Mouse (Mus musculus): ENCODE data around the gene Ssbp2. TPM values are rescaled to one million over a fixed set of nuclear protein-coding genes. Genes with fewer than 3 reads are reported as not detected.

Ssbp2 gene
- polyA plus RNA-seq (2012; rRNA removed): 58.7 and 107 TPM in 2 replicates

GRCm38 (mm10) chr13:91459896-91460620 is at the start of gene Ssbp2:
Ssbp2 (plus strand) TSS chr13:91460283.

GRCm38 (mm10) chr13:91741280-91742047 is 281.4 kb downstream of the Ssbp2 start, which contains the start of gene Acot12:
Acot12 (plus strand) TSS chr13:91741512.

Other genes starting within 250 kb of the Ssbp2 start
- gene Atg10, start 236.3 kb upstream of the Ssbp2 start, polyA plus RNA-seq (2012; rRNA removed): 3.3 and 6.3 TPM in 2 replicates